Mouse (Mus musculus): Measurements from ENCODE around the gene Wdsub1.
A peak's percentile ranks its signal among the peaks of the same experiment; 100 is the strongest.
"Not testable (repeated sequence)": the region's sequence is repeated elsewhere in the genome, so short reads cannot be mapped to it uniquely, and the experiment has no call there.

The Wdsub1 gene

GRCm38 (mm10) chr2:59881831-59882741 is at the start of gene Wdsub1:
Gene Wdsub1, minus strand, starts transcription at chr2:59882591.
- peak; percentile 94 for DNase-seq

GRCm38 (mm10) chr2:59913610-59914009 is 31.2 kb upstream of the Wdsub1 start:
- no peak for DNase-seq

DNA sequence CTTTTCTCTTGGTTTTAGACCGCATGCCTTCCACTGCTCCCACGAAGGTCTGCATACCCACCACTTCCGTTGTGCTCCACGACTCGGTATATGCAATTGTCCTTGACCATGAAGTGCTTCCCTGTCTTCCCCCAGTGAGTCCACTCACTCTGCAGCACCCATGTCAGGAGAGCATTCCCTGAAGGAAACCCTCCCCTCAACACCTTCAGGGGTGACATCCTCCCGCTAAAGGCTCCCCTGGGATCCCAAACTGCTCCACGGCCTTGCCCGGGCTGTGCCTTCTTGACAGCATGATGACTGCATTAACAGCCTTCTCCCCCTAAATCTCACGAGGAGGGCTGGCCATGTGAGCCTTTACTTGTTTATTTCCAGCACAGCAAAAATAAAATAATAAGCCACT is 25.7 kb upstream of the Wdsub1 start:
- no peak for DNase-seq

- DNase-seq, result no peak
Observed at GRCm38 (mm10) chr2:59904007-59904406, 21.6 kb upstream of the Wdsub1 start.

- DNase-seq, result no peak
Observed at GRCm38 (mm10) chr2:59898666-59899065, 16.3 kb upstream of the Wdsub1 start.

GRCm38 (mm10) chr2:59898105-59898504 is 15.7 kb upstream of the Wdsub1 start:
- no peak for DNase-seq

- no peak for DNase-seq
Observed at GRCm38 (mm10) chr2:59896837-59897236, 14.4 kb upstream of the Wdsub1 start.

- DNase-seq, result no peak
Observed at GRCm38 (mm10) chr2:59896400-59896799, 14.0 kb upstream of the Wdsub1 start.

GRCm38 (mm10) chr2:59889699-59890098 is 7.3 kb upstream of the Wdsub1 start:
- DNase-seq, result peak; percentile 27

DNA sequence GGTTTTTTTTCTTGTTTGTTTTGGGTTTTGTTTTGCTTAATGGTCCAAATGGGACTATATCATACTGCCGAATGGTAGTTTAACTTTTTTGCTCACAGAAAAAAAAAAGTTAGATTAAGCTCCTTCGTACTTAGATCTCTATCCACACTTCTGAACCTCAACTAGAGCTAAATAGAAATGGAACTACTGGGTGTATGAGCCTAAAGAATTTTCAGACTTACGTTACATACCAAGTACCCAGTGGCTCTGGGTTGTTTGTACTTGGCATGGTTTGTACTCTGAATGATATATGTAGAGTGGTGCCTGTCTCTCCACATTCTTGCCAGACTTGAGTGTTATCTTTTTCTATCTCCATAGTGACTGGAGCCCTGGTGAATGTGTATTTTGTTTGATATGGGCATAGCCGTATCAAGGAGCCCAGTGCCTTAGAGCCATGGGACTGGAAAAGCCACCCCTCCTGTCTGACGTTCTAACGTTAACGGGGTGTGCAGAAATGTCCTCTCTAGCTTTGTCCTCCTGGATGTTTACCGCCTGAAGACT is 421 bp upstream of the Wdsub1 start:
- DNase-seq, result no peak

- DNase-seq, result no peak
Observed at GRCm38 (mm10) chr2:59881404-59881803, 987 bp downstream of the Wdsub1 start.

DNA sequence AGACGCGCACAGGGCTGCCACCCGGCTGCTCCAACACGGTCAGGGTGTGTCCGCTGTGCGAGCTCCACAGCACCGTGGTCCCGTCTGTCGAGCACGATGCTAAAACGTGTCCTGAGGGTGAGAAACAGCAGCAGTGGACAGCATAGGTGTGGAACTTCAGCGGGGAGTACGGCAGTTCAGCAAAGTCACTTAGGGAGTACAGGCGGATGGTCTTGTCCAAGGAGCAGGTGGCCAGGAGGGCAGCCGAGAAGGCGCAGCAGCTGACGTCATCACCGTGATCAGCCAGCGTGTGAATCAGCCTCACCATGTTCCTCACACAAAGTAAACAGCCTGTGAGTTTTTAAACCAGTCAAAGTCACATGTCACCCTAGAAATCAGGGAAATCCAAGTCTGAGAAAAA is 4.2 kb downstream of the Wdsub1 start:
- no peak for DNase-seq

GRCm38 (mm10) chr2:59877335-59877734 is 5.1 kb downstream of the Wdsub1 start:
- DNase-seq, result no peak

- no peak for DNase-seq
Observed at GRCm38 (mm10) chr2:59876482-59876881, 5.9 kb downstream of the Wdsub1 start.

GRCm38 (mm10) chr2:59870526-59870925 is 11.9 kb downstream of the Wdsub1 start:
- DNase-seq, result no peak

DNA sequence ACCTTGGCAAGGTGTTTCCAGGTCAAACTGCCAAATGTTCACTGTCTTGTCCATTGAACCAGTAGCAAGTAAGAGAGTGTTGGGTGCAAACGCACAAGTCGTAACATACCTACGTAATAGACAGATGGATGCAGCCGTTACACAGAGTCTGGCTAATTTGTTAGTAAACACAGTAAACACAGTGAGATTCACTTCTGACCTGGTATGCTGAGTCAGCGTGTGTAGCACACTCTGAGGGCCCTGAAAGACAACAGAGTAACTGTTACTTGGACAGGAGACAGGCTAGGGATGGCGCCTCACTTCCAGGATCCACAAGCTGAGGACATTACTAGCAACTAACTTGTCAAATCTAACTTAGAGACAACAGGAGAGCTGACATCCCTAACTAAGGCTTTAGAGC is 19.8 kb downstream of the Wdsub1 start:
- DNase-seq, result no peak

GRCm38 (mm10) chr2:59854363-59854762 is 28.0 kb downstream of the Wdsub1 start:
- no peak for DNase-seq

DNA sequence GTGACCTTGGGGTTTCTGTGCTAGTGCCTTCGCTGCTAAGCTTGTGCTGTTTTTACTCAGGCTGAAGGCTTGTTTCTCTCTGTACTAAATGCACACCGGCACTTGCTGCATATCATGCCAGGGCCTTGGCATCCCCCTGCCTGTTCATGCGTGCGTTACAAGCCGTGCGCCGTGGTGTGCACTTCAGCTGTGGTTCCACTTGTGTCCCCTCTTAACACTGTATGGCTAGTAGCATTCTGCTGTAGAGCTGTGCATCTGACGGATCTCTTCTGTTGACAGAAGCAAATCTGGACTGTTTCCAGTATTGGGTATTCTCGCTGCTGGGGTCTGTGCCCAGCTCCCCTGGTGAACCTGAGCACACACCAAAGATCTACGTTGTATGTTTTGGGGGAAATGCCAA is 28.8 kb downstream of the Wdsub1 start:
- DNase-seq, result no peak

- no peak for DNase-seq
Observed at GRCm38 (mm10) chr2:59852916-59853315, 29.5 kb downstream of the Wdsub1 start.

- not testable (repeated sequence) for DNase-seq
Observed at GRCm38 (mm10) chr2:59851885-59852284, 30.5 kb downstream of the Wdsub1 start.

DNA sequence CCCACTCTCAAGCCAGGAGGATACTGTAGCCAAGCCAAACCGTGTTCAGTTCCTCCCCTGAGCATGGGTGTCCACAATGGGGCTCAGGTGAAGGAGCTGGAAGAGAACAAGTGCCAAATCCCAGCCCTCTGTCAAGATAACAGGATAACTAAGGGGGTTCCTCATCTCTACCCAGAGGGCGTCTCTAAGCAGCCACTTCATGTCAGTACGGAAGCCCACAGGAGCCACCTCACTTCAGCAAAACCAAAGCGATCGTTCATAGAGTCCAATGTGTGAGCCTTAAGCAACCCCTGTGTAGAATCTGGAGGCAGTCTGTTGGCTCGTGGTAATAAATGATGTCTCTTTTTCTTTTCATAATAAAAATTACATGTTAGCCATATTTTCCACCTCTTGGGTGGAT is 38.5 kb downstream of the Wdsub1 start:
- DNase-seq, result no peak

- no peak for DNase-seq
Observed at GRCm38 (mm10) chr2:59843156-59843555, 39.2 kb downstream of the Wdsub1 start.

DNA sequence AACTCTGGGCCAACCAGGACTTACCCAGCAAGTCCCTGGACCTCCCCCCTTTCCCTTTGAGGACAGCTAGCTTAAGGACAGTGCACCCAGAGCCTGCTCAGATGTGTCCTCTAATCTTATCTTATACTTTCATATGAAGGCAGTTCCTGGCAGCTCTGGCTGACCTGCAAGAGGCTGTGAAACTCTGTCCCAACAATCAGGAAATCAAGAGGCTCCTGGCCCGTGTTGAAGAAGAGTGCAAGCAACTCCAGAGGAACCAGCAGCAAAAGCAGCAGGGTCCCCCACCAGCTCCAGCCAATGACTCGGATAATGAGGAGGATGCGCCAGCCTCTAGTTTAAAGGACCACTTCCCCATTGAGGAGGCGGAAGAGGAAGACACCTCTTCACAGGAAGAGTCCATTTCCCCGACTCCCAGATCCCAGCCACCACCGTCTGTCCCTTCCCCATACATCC is 39.8 kb downstream of the Wdsub1 start:
- no peak for DNase-seq

DNA sequence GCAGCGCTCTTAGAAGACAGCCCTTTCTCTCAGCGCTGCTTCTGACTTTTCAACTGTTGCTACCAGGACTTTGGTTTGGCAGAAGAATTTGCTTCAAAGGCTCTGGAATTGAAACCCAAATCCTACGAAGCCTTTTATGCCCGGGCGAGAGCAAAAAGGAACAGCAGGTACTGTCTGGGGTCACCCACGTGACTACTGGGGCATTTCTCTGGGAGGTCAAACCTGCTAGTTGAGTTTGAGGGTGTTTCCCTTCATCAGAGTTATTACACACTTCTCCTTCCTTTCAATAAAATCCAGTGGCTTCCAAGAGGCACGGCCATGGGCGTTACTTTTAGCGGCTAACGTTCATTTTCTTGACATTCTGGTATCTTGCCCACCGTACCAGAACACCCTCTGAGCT is 40.4 kb downstream of the Wdsub1 start:
- DNase-seq, result no peak

Data from layer of hippocampus, adult 9-11 months (tissue).